Mouse (Mus musculus) left cerebral cortex, postnatal 25 days (tissue): ENCODE data around the gene Atp2a2. TPM values are rescaled to one million over a fixed set of nuclear protein-coding genes. Genes with fewer than 3 reads are reported as not detected.
A peak's percentile ranks its signal among the peaks of the same experiment; 100 is the strongest.
"Not testable (repeated sequence)": the region's sequence is repeated elsewhere in the genome, so short reads cannot be mapped to it uniquely, and the experiment has no call there.

ENCODE experiments used
- DNase-seq, 2 experiments: peaks; one replicate each; pipeline ENCODE4 v3.0.0; 2022; ENCODE audit warnings: low spot score in 2 of 2, mixed read lengths in 1 of 2
- intact Hi-C: fragments of 180-260 bp; cut with DNase I; formaldehyde crosslinking; loops from one replicate; pipeline ENCODE4 v1.15.1; 2025
- total RNA-seq, 2 experiments: library from RNA; stranded (reverse); gene quantifications; 2 replicates each; pipeline ENCODE4 v1.2.3; 2021

Gene Atp2a2
- total RNA-seq, 2 experiments from 2014 or later: 748 to 749 TPM

DNA sequence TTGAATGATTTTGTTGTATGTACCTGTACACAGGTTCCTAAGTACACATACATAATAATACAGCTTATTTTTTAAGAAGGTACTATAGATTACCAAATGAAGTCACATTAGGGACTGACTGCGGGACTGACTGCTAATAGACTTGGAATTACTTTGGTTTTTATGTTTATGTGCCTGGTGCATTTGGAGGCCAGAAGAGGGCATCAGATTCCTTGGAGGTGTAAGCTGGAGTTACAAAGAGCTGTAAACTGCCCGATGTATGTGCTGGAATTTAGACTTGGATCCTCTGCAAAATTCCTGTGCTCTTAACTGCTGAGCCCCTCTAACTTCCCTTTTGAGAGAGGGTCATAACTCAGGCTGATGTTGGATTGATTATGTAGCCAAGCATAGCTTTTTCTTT lies 76.5 kb downstream of the Atp2a2 start:
- DNase-seq: no peak
- intact Hi-C loops: no loop called here

DNA sequence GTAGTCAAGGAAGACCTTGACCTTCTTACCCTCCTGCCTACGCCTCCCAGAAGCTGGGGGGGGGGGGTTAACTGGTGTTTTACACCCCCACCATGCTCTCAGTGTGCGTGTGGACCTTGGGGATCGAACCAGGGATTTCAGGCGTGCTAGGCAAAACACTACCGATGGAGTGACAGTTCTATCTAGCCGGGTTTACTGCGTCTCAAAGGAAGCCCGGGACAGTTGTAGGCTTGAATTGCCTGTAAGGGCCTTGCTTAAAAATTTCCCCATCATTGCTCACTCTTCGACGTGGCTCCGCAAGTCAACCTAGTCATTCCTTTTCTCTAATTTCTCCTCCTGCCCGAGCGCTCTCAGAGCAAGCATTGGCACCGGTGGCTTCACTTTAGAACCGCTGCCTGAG lies 78.9 kb downstream of the Atp2a2 start:
- DNase-seq: no peak
- intact Hi-C loops: loop anchor here (2.0 to 5.0 kb wide), 2 partner anchors 204 to 304 kb away; no protein-coding TSS in a partner anchor

- DNase-seq: peak; percentile 91 to 92
- intact Hi-C loops: loop anchor here (2.0 to 5.0 kb wide), 2 partner anchors 204 to 305 kb away; no protein-coding TSS in a partner anchor
These were observed 79.7 kb downstream of the Atp2a2 start for GRCm38 (mm10) chr5:122422071-122422964.

- DNase-seq: no peak
- intact Hi-C loops: loop anchor here (2.0 to 5.0 kb wide), 2 partner anchors 205 to 306 kb away; no protein-coding TSS in a partner anchor
These were observed 80.6 kb downstream of the Atp2a2 start, which contains the start of gene Anapc7 for GRCm38 (mm10) chr5:122421271-122422068. TSS of gene Anapc7 (plus strand) at chr5:122421693.

DNA sequence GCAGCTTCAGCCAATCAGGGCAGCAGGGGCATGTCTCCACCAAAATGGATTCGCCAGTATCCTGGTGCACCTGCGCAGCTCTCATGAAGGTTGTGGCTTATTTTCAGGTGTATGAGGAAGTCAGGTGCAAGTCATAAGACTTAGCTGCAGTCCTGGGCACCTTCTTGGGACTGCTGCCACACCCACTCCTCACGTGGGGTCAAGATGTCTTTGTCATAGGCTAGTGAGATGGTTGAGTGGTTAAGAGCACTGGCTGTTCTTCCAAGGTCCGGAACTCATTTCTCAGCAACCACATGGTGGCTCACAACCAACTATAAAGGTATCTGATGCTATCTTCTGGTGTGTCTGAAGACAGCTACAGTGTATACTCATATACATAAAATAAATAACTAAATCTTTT lies 81.3 kb downstream of the Atp2a2 start:
- intact Hi-C loops: loop anchor here (5.0 kb wide), 1 partner anchor 307 kb away; no protein-coding TSS in a partner anchor
- not testable (repeated sequence) for DNase-seq

GRCm38 (mm10) chr5:122415465-122415864 lies 86.6 kb downstream of the Atp2a2 start:
- intact Hi-C loops: no loop called here
- no peak for DNase-seq

GRCm38 (mm10) chr5:122414351-122414750 lies 87.7 kb downstream of the Atp2a2 start:
- intact Hi-C loops: no loop called here
- DNase-seq: no peak

- DNase-seq: no peak
- intact Hi-C loops: no loop called here
These were observed 89.2 kb downstream of the Atp2a2 start for GRCm38 (mm10) chr5:122412826-122413225.

DNA sequence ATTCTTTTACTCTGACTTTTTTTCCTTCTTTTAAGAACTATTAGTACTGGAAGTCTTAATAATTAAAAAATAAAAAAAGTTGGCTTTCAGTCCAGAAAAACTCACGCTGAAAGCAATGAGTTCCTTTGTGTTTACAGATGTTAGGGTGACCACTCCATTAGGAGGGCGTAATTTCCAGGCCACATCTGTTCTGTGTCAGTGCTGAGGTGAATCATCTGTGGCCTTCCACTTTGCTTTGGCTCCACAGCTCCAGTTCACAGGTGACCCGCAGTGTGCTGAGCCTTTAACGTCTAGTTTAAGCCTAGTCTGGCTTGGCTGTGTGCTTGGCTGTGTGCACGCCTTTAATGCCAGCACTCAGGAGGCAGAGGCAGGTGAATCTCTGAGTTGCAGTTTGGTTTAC lies 90.1 kb downstream of the Atp2a2 start:
- no peak for DNase-seq
- intact Hi-C loops: no loop called here

GRCm38 (mm10) chr5:122409692-122410645 lies 92.1 kb downstream of the Atp2a2 start:
- intact Hi-C loops: no loop called here
- no peak for DNase-seq

DNA sequence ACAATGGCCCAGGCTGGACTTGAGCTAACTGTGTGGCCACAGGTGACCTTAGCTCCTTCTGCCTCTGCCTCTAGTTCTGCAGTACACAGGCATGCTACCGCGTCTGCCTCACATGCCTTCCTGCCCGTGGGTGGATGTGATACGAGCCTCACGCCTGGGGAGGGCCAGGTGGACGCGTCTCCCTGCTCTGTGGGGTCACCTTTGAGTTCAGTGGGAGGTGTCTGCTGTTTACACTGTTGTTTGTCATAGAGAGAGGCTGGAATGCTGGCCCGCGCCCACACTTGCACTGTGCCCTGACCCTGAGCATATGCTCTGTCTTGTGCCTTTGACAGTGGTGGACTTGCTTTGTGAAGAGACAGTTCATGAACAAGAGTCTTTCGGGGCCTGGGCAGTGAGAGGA lies 96.5 kb downstream of the Atp2a2 start:
- DNase-seq: no peak
- intact Hi-C loops: no loop called here

Other genes starting within 250 kb of the Atp2a2 start
- gene Tctn1, start 237.8 kb downstream of the Atp2a2 start, total RNA-seq: 10 to 100 TPM in 1 of 2 experiments, 1 to 10 TPM in 1; 9.7 to 12.9 TPM
- 10 to 100 TPM; 36.7 to 43.8 TPM for gene Pptc7, start 217.9 kb downstream of the Atp2a2 start, total RNA-seq
- 1 to 10 TPM; 2.8 to 3.4 TPM for gene Rad9b, start 148.0 kb downstream of the Atp2a2 start, total RNA-seq
- 100 to 1,000 TPM; 189 to 208 TPM for gene Vps29, start 147.9 kb downstream of the Atp2a2 start, total RNA-seq
- gene Gpn3, start 130.3 kb downstream of the Atp2a2 start, total RNA-seq: 10 to 100 TPM; 24.9 to 25.8 TPM
- 10 to 100 TPM; 68.4 to 73.7 TPM for gene Fam216a, start 129.9 kb downstream of the Atp2a2 start, total RNA-seq
- gene Arpc3, start 110.3 kb downstream of the Atp2a2 start, total RNA-seq: 100 to 1,000 TPM; 225 to 243 TPM
- gene Anapc7, start 80.5 kb downstream of the Atp2a2 start, total RNA-seq: 10 to 100 TPM; 27.8 to 28.1 TPM
- 10 to 100 TPM; 39.5 to 40.1 TPM for gene Ift81, start 112.3 kb upstream of the Atp2a2 start, total RNA-seq
- 1 to 10 TPM; 7.9 to 8.3 TPM for gene P2rx7, start 141.7 kb upstream of the Atp2a2 start, total RNA-seq
- gene P2rx4, start 205.3 kb upstream of the Atp2a2 start, total RNA-seq: 10 to 100 TPM; 14.9 to 16.7 TPM